Mouse (Mus musculus): ENCODE results near the gene Zbtb9. TPM values are rescaled to one million over a fixed set of nuclear protein-coding genes. Genes with fewer than 3 reads are reported as not detected.

Zbtb9 gene
- polyA plus RNA-seq, 1 experiment = 3.0 TPM

GRCm38 (mm10) chr17:27048445-27049239 is 75.7 kb downstream of the Zbtb9 start:
- Histone ChIP-seq H3K27ac (replicated peaks; ENCODE audit: low read depth, low read length) (no peak overlapping the region), H3K4me1 (ENCODE audit: control insufficient read depth, insufficient read depth, insufficient read length, low read length) (no peaks in the 10 kb centered on the region), H3K4me3 (ENCODE audit: insufficient read depth, low read depth, low read length) (no peak overlapping the region)

- no peaks in the 10 kb centered on the region; the same call in 1 of the 2 replicates for H3K4me1 ChIP-seq (ENCODE audit: control insufficient read depth, insufficient read depth, insufficient read length, low read length)
- H3K27ac ChIP-seq (replicated peaks; ENCODE audit: low read depth, low read length) = no peak overlapping the region
- H3K4me3 ChIP-seq (ENCODE audit: insufficient read depth, low read depth, low read length) = no peak overlapping the region
Measured at GRCm38 (mm10) chr17:27050853-27051252, 77.9 kb downstream of the Zbtb9 start.

GRCm38 (mm10) chr17:27051514-27051913 is 78.5 kb downstream of the Zbtb9 start:
- no peaks in the 10 kb centered on the region; the same call in 1 of the 2 replicates for H3K4me1 ChIP-seq (ENCODE audit: control insufficient read depth, insufficient read depth, insufficient read length, low read length)
- H3K4me3 ChIP-seq (ENCODE audit: insufficient read depth, low read depth, low read length) = peak overlapping the region; percentile 25; the same call in 1 of the 2 replicates
- peak overlapping the region; percentile 35; the same call in 1 of the 2 replicates for H3K27ac ChIP-seq (replicated peaks; ENCODE audit: low read depth, low read length)

GRCm38 (mm10) chr17:27056170-27056569 is 83.2 kb downstream of the Zbtb9 start:
- H3K27ac ChIP-seq (replicated peaks; ENCODE audit: low read depth, low read length) = peak overlapping the region; percentile 75
- peaks cover 5% of the 10 kb centered on the region for H3K4me1 ChIP-seq (ENCODE audit: control insufficient read depth, insufficient read depth, insufficient read length, low read length)
- peak overlapping the region; percentile 89 for H3K4me3 ChIP-seq (ENCODE audit: insufficient read depth, low read depth, low read length)

GRCm38 (mm10) chr17:27056812-27057516 is 84.0 kb downstream of the Zbtb9 start, which contains the start of gene Itpr3:
Itpr3 (plus strand) TSS chr17:27057304.
- Histone ChIP-seq H3K4me1 (ENCODE audit: control insufficient read depth, insufficient read depth, insufficient read length, low read length) (peaks cover 5% of the 10 kb centered on the region), H3K4me3 (ENCODE audit: insufficient read depth, low read depth, low read length) (peak within 1 kb of the TSS; percentile 89), H3K27ac (replicated peaks; ENCODE audit: low read depth, low read length) (peak within 1 kb of the TSS; percentile 75)

GRCm38 (mm10) chr17:27057517-27058055 is 84.6 kb downstream of the Zbtb9 start:
- Histone ChIP-seq H3K27ac (replicated peaks; ENCODE audit: low read depth, low read length) (no peak overlapping the region; the same call in 1 of the 2 replicates), H3K4me1 (ENCODE audit: control insufficient read depth, insufficient read depth, insufficient read length, low read length) (peaks cover 5% of the 10 kb centered on the region), H3K4me3 (ENCODE audit: insufficient read depth, low read depth, low read length) (peak overlapping the region; percentile 89)

Other genes with a start within 250 kb of the Zbtb9 start
- gene Bnip1, start 192.1 kb upstream of the Zbtb9 start, polyA plus RNA-seq (2012; ENCODE audit: insufficient read depth, insufficient read length, missing spikeins) = 18.3 and 26.8 TPM in 2 replicates
- gene Nkx2-5, start 128.2 kb upstream of the Zbtb9 start, polyA plus RNA-seq (2012; ENCODE audit: insufficient read depth, insufficient read length, missing spikeins) = not detected in 2 replicates
- gene Kifc5b, start 56.1 kb upstream of the Zbtb9 start, polyA plus RNA-seq (2012; ENCODE audit: insufficient read depth, insufficient read length, missing spikeins) = not detected in 2 replicates
- gene Phf1, start 40.1 kb upstream of the Zbtb9 start, polyA plus RNA-seq (2012; ENCODE audit: insufficient read depth, insufficient read length, missing spikeins) = 13.1 and 15.7 TPM in 2 replicates
- 142 and 151 TPM in 2 replicates for gene Cuta, start 33.6 kb upstream of the Zbtb9 start, polyA plus RNA-seq (2012; ENCODE audit: insufficient read depth, insufficient read length, missing spikeins)
- gene Syngap1, start 31.9 kb upstream of the Zbtb9 start, polyA plus RNA-seq (2012; ENCODE audit: insufficient read depth, insufficient read length, missing spikeins) = 1.1 and 1.6 TPM in 2 replicates
- 29.3 and 35.0 TPM in 2 replicates for gene Bak1, start 55.8 kb downstream of the Zbtb9 start, polyA plus RNA-seq (2012; ENCODE audit: insufficient read depth, insufficient read length, missing spikeins)
- 1.2 and 1.3 TPM in 2 replicates for gene Itpr3, start 84.1 kb downstream of the Zbtb9 start, polyA plus RNA-seq (2012; ENCODE audit: insufficient read depth, insufficient read length, missing spikeins)
- 311 and 350 TPM in 2 replicates for gene Uqcc2, start 160.7 kb downstream of the Zbtb9 start, polyA plus RNA-seq (2012; ENCODE audit: insufficient read depth, insufficient read length, missing spikeins)
- gene Ip6k3, start 194.6 kb downstream of the Zbtb9 start, polyA plus RNA-seq (2012; ENCODE audit: insufficient read depth, insufficient read length, missing spikeins) = 0.44 TPM in 1 of 2 replicates, not detected in the other
- gene Lemd2, start 231.3 kb downstream of the Zbtb9 start, polyA plus RNA-seq (2012; ENCODE audit: insufficient read depth, insufficient read length, missing spikeins) = 12.3 and 19.7 TPM in 2 replicates